Mouse (Mus musculus) heart, postnatal 0 days (tissue): ENCODE data around the gene Hacd2.

Experiments
- CTCF ChIP-seq: IDR thresholded peaks from 2 replicates; pipeline ENCODE4 v1.5.1; 2016; ENCODE audit warnings: antibody characterized with exemption, control low read depth, low read depth
- EP300 ChIP-seq: IDR thresholded peaks from 2 replicates; pipeline ENCODE4 v1.6.1; 2016; ENCODE audit warnings: antibody characterized with exemption, low read depth

DNA sequence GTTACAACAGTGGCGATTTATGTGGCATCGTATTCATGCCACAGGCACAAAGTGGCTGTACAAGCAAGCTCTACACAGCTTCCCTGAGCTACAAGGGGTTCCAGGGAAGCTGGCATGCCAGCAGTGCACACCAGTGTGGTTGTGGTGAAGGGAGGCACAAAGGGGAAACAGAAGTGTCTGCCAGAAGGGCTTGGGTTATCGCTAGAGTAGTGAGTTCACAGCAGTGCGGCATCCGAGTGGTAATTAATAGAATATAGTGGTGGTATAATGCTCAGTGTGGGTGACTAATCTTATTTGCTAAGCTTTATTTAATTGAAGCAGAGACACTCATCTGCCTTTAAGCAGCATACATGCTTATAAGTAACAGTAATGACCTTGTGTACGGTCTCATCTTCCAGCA lies 43.5 kb downstream of the Hacd2 start:
- TF ChIP-seq CTCF (no peak), EP300 (no peak)
